Mouse (Mus musculus) lung, postnatal 0 days (tissue): ENCODE measurements around the gene Lrrc4c.

Experiments used
- CTCF ChIP-seq: IDR thresholded peaks from 2 replicates; pipeline ENCODE4 v1.5.1; 2016; ENCODE audit warnings: antibody characterized with exemption, mild to moderate bottlenecking
- EP300 ChIP-seq: IDR thresholded peaks from 2 replicates; pipeline ENCODE4 v1.6.1; 2016; ENCODE audit warnings: antibody characterized with exemption, mild to moderate bottlenecking, control low read depth

GRCm38 (mm10) chr2:97434140-97434539 is 1116.2 kb downstream of the Lrrc4c start:
- no peak for TF ChIP-seq CTCF
- TF ChIP-seq EP300, result no peak
